Mouse (Mus musculus): Measurements from ENCODE around the gene Zbtb24.
A peak's percentile ranks its signal among the peaks of the same experiment; 100 is the strongest.

Gene Zbtb24

GRCm38 (mm10) chr10:41467325-41467724 lies 17.1 kb downstream of the Zbtb24 start:
- no peak for DNase-seq (ENCODE audit: low spot score in 2 of 2)

DNA sequence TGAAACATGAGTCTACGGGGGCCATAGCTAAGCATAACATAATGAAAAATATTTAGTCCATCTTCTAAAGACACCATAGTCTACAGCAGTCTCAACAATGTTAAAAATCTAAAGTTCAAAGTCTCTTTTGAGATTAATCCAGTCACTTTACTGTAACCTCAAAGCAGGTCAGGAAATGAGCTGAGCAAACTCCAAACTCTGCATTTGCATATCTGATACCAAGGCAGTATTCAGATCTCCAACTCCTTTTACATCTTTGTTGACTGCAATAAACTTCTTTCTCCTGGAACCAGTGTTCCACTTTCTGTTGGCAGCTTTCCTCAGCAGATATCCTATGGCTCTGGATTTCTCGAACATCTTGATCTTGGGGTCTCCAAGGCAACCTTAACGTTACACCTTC lies 20.5 kb downstream of the Zbtb24 start:
- no peak for DNase-seq (ENCODE audit: low spot score in 2 of 2)

- no peak for DNase-seq (ENCODE audit: low spot score in 2 of 2)
Measured at GRCm38 (mm10) chr10:41472534-41472933, 22.4 kb downstream of the Zbtb24 start.

GRCm38 (mm10) chr10:41472962-41473481 lies 22.8 kb downstream of the Zbtb24 start:
- no peak for DNase-seq (ENCODE audit: low spot score in 2 of 2)

DNA sequence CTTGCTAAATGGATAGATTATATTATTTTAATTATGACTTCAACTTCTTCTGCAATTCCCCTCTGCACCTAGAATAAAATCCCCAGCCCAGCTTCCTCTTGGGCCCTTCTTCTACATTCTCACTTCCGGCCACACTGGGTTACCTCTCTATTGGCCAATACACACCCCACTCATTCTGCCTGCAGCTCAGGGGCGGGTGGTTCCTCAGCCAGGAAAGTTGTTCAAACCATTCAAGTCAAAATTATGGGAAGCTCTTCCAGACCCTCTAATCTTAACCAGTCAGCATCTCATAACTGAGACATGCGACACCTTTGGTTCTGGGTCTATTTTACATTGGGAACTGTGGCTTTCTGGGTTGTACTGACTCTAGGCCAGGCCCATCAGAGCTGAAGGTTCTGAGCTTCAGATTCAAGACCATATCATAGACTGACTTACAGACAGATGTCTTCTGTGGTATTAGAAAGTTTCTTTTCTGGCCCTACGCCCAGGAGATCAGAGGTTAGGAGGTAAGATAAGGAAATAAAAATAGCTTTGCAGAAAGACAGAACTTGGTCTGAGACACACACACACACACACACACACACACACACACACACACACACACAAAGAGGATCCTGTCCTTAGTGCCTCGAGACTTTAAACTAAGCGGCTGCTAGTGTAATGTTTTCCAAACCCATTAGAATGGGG lies 23.7 kb downstream of the Zbtb24 start:
- DNase-seq (ENCODE audit: low spot score in 2 of 2): no peak

- no peak for DNase-seq (ENCODE audit: low spot score in 2 of 2)
Measured at GRCm38 (mm10) chr10:41474981-41475391, 24.8 kb downstream of the Zbtb24 start.

GRCm38 (mm10) chr10:41476171-41477017 lies 26.2 kb downstream of the Zbtb24 start, which contains the start of gene Mical1:
TSS of gene Mical1 (plus strand) at chr10:41476314.
- DNase-seq (ENCODE audit: low spot score in 2 of 2): peak in 1 of 2 experiments; percentile 56

DNA sequence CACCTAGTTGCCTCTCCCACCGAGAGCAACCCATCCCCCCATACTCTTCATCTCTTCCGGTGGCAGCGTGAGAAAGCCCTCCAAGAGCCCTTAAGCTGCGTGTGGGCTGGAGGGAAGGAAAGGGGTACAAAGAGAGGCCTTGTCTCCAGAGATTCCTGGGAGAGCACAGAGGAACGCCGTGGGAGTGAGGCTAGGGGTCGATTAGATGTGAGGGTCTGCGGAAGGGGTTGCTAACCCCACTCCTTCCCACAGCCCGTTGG lies 26.8 kb downstream of the Zbtb24 start:
- DNase-seq (ENCODE audit: low spot score in 2 of 2): no peak

GRCm38 (mm10) chr10:41477278-41478181 lies 27.3 kb downstream of the Zbtb24 start:
- peak; percentile 43 to 58 for DNase-seq (ENCODE audit: low spot score in 2 of 2)

DNA sequence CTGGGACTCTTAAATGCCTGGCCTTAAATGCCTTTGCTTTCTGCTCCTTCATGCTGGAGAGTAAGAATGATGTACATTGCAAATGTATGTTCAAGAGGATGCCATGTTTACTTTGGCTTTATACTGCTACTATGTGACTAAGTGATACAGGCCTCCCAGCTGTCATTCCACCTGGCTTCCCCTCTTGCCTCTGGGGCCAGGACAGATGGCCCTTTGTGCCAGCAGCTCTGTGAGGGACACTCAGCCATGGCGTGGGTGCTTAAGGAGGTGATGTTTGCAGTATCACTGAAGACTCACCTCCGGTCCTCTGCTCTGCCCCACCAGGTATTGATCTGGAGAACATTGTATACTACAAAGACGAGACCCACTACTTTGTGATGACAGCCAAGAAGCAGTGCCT lies 29.8 kb downstream of the Zbtb24 start:
- DNase-seq (ENCODE audit: low spot score in 2 of 2): no peak

DNA sequence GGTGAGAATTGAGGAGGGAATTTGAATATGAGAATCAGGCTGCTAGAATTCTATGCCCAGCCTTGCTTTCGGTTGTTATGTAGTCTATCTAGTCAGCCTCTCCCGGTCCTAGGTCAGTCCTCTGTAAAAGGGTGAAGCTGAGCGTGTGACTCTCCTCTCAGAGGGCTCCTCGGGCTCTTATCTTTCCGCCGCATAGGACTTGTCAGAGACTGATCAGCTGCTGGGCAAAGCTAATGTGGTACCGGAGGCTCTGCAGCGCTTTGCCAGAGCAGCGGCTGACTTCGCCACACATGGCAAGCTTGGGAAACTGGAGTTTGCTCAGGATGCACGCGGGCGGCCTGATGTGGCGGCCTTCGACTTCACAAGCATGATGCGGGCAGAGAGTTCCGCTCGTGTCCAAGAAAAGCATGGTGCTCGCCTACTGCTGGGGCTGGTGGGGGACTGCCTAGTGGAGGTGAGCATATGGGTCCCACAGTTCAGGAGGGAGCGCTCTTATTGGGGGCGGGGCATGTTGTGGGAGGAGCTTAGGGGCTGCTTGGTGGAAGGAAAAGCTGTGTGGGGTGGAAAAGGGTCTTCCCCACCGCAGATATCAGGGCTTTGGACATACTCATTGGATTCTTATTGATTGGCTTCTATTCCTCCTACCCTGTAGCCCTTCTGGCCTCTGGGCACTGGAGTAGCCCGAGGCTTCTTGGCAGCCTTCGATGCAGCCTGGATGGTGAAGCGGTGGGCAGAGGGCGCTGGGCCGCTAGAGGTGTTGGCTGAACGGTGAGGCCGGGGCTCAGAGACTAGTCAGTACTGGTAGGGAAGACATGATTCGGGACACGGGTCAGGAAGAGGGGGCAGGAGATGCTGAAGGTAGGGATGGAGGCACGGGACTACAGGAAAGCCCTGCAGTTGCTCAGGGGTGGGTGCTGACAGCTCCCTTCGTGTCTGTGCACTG lies 31.0 kb downstream of the Zbtb24 start:
- no peak for DNase-seq (ENCODE audit: low spot score in 2 of 2)

DNA sequence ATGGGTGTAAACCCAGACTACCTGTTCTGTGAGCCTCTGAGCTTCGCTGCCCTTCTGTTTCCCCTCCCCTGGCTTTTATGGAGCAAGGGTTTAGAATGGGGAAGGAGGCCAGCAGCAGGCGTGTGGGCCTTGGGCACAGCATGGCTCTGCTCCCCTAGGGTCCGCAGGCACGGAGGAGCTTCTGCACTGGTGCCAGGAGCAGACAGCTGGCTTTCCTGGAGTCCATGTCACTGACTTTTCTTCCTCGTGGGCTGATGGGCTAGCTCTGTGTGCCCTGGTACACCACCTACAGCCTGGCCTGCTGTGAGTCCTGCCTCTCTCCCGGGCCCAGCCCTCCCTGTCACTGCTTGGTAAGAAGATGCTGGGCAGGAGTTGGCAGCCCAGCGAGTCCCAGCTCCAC lies 32.3 kb downstream of the Zbtb24 start:
- no peak for DNase-seq (ENCODE audit: low spot score in 2 of 2)

GRCm38 (mm10) chr10:41485778-41486177 lies 35.6 kb downstream of the Zbtb24 start:
- DNase-seq (ENCODE audit: low spot score in 2 of 2): no peak

GRCm38 (mm10) chr10:41486506-41487170 lies 36.5 kb downstream of the Zbtb24 start:
- no peak for DNase-seq (ENCODE audit: low spot score in 2 of 2)

DNA sequence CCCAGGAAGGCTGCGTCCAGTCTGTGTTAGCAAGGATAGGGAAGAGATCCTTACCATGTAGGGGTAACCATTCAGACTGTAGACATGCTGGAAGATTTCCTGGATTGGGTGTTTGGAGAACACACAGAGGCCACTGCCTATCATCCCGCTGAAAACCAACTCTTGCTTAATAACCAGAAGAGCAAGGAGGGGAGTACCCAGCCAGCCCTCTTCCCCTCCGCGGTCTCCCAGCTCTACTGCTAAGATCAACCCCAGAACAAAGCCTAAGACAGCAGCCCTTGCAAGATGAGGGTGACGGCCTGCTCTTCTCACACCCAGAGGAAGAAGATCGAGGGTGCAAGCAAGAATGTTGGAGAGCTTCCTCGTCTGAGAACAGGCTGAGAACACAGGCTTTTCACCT lies 38.7 kb downstream of the Zbtb24 start:
- no peak for DNase-seq (ENCODE audit: low spot score in 2 of 2)

GRCm38 (mm10) chr10:41489294-41489693 lies 39.1 kb downstream of the Zbtb24 start:
- DNase-seq (ENCODE audit: low spot score in 2 of 2): no peak

DNA sequence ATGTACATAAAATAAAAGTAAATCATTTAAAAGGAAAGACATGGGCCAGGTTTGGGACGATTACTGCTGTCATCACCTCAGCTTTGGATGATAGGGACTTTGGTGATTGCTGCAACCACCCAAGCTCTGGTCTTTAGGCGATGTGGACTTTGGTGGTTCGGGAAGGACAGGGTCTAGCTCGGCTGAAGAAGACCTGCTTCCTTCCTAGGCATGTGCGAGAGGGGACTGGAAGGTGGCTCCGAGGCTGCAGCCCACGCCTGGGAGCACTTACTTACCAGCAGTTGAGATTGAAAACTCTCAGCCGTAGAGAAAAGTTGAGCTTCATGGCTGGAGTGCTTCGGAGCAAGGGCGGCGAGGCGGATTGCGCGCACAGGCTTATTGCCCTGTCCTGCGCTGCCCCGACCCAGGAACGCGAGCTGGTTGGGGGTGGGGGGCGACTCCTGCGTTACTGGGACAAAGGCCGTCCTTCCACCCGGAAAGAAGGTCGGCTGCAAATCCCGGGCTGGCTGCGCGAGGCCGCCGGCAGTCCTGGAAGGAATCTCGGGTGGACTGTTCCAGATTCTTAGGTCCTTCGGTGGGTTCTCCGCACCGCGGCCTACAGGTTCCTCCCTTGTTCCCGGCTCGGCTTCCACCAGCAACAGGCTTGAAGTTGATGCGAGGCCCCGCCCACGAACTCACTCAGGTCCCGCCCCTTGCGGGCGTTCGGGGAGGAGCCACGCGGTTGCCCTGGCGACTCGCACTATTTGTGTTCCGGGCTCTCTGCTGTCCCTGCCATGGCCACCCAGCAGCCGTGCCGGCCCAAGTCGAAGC lies 39.7 kb downstream of the Zbtb24 start, which contains the start of the genes Smpd2 and Ppil6:
TSS of gene Smpd2 (minus strand) at position 662 of the 810 bp plus-strand sequence.
TSS of gene Ppil6 (plus strand) at position 732 of the 810 bp plus-strand sequence.
- peak; percentile 85 to 94 for DNase-seq (ENCODE audit: low spot score in 2 of 2)

DNA sequence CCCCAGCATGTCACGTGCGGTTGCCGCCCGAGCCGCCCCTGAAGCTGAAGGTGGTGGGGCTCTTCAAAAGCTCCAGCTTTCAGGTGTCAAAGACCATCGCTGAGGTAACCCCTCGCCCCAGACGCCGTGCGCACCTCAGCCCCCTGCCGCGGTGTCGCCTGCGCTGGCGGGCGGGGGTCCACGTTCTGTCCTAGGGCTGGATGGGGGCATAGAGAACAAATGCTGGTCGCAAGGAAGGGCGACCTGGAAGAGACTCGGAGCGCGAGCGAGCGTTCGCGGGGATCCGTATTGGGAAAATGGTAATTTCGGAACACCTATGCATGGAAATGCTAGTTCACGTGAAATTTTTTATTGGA lies 40.3 kb downstream of the Zbtb24 start:
- no peak for DNase-seq (ENCODE audit: low spot score in 2 of 2)

- DNase-seq (ENCODE audit: low spot score in 2 of 2): no peak
Measured at GRCm38 (mm10) chr10:41491111-41491510, 40.9 kb downstream of the Zbtb24 start.
